Mouse (Mus musculus) C3H10T1/2 (cell line): ENCODE data around the gene Klra10. TPM values are rescaled to one million over a fixed set of nuclear protein-coding genes. Genes with fewer than 3 reads are reported as not detected.

Experiments
- polyA plus RNA-seq, 2 experiments: library from polyadenylated mRNA; unstranded; fragments of >200 nt; fragmentation: generic; extraction: Trizol; gene quantifications; one replicate each; pipeline ENCODE4 v1.2.1; 2012; ENCODE audit warnings: missing spikeins in 2 of 2

The Klra10 gene
- not detected for polyA plus RNA-seq

GRCm38 (mm10) chr6:130281828-130282227 lies at the start of gene Klra10:
Klra10 (minus strand) TSS chr6:130281928.

GRCm38 (mm10) chr6:130233222-130233621 lies 48.5 kb downstream of the Klra10 start, which contains the start of gene Klra7:
Klra7 (minus strand) TSS chr6:130233322.

Other genes starting within 250 kb of the Klra10 start
- not detected for gene Klra4, start 214.7 kb downstream of the Klra10 start, polyA plus RNA-seq
- not detected for gene Klra8, start 152.0 kb downstream of the Klra10 start, polyA plus RNA-seq
- not detected for gene Klra9, start 88.8 kb downstream of the Klra10 start, polyA plus RNA-seq
- gene Klra7, start 48.6 kb downstream of the Klra10 start, polyA plus RNA-seq, result not detected
- not detected for gene Klra3, start 55.6 kb upstream of the Klra10 start, polyA plus RNA-seq
- gene Klra1, start 104.9 kb upstream of the Klra10 start, polyA plus RNA-seq, result not detected